Mouse (Mus musculus): ENCODE measurements at regions not wholly inside any gene's neighbourhood (a gene's known extent, or its start where the extent isn't known, plus 50 kb on each side); places are given as distances from the start of the nearest gene placed in this dataset.

DNA sequence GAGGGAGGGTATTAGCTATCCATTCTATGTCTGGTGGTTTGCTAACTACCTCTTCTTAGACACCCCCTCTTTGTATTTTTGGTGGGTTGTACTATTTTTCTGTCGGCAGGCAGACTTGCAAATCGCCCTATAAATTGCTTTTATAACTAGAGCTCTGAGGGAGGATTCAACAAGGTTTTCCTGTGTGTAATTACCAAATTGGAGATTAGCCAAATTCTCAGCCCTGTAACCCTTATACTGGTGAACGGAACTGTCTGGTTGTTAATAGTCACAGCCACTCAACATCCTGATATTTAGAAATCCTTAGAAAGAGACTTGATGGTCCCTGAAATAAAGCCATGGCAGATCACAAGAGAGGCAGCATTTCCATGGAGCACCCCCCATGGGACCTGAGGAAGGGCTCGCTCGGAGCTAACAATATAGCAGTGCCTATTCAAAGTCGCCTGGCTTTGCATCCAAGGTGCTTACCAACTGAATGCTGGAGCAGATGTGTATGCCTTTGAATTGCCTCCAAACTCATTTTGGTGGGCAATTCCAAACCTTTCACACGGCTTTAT is 333.0 kb downstream of the Nedd1 start:
- no peaks in the 10 kb centered on the region for H3K36me3 ChIP-seq (ENCODE audit: poor library complexity, severe bottlenecking)
- no peaks in the 10 kb centered on the region for H3K9me3 ChIP-seq (replicated peaks)
- H3K9ac ChIP-seq = no peak overlapping the region
- peak overlapping the region; percentile 72 for H3K27ac ChIP-seq
- H3K4me3 ChIP-seq = no peak overlapping the region
- peak overlapping the region; percentile 33 for H3K4me2 ChIP-seq
- ATAC-seq = peak; percentile 63; the same call in 1 of the 2 replicates
- 10% methylated on average over 7 of the region's 7 CpGs for WGBS
- H3K4me1 ChIP-seq = peaks cover 15% of the 10 kb centered on the region
- no peaks in the 10 kb centered on the region for H3K27me3 ChIP-seq

DNA sequence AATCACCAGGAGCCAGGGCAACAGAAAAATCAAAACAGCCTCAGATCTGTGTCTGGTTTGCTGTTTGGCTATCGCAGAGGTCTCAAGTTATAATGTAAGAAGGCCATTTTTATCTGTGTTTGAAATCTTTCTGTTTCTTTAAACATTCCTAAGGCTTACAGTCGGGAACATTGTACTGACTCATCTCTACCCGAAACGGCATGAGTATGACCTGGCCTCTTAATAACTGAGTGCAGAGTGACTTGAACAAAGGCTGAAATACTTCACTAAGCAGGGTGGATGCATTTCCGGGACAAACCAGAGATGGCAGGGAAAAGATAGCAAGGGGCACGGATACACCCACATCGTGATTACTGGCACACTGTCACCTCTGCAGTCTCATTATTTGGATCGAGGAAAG is 355.1 kb downstream of the Nedd1 start:
- no peak for ATAC-seq
- H3K27me3 ChIP-seq = no peaks in the 10 kb centered on the region
- 92% methylated on average over 8 of the region's 8 CpGs for WGBS

DNA sequence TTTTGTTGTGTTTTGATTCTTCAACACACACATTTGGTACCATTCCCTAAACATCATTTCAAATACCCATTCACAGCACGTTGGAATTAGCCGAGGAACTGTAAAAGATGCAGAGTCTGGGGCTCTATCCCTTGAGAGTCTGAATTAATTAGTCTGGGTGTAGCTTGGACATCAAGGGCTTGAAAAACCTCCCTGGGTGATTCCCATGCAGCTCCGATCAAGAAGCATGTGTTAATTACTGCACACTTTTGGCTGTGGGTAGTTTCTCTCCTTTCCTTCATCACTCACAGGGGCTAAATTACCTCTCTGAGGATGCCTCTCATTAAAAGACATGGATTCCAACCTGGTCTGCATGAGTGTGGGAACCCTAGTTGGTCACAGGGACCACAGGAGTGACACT is 365.5 kb downstream of the Nedd1 start:
- H3K4me2 ChIP-seq = no peak overlapping the region
- H3K4me1 ChIP-seq = peaks cover 21% of the 10 kb centered on the region
- no peak; the same call in 1 of the 2 replicates for ATAC-seq
- WGBS = 18% methylated on average over 3 of the region's 3 CpGs
- H3K36me3 ChIP-seq (ENCODE audit: poor library complexity, severe bottlenecking) = no peaks in the 10 kb centered on the region
- H3K4me3 ChIP-seq = no peak overlapping the region
- no peak overlapping the region for H3K27ac ChIP-seq
- H3K9ac ChIP-seq = no peak overlapping the region
- no peaks in the 10 kb centered on the region for H3K9me3 ChIP-seq (replicated peaks)
- no peaks in the 10 kb centered on the region; the same call in 1 of the 2 replicates for H3K27me3 ChIP-seq

More for the DNA sequence above, 355.1 kb downstream of the Nedd1 start:
- no peak overlapping the region for H3K27ac ChIP-seq
- H3K9ac ChIP-seq = no peak overlapping the region
- H3K4me2 ChIP-seq = no peak overlapping the region
- no peaks in the 10 kb centered on the region for H3K9me3 ChIP-seq (replicated peaks)
- H3K36me3 ChIP-seq (ENCODE audit: poor library complexity, severe bottlenecking) = no peaks in the 10 kb centered on the region
- H3K4me1 ChIP-seq = no peaks in the 10 kb centered on the region
- no peak overlapping the region for H3K4me3 ChIP-seq

DNA sequence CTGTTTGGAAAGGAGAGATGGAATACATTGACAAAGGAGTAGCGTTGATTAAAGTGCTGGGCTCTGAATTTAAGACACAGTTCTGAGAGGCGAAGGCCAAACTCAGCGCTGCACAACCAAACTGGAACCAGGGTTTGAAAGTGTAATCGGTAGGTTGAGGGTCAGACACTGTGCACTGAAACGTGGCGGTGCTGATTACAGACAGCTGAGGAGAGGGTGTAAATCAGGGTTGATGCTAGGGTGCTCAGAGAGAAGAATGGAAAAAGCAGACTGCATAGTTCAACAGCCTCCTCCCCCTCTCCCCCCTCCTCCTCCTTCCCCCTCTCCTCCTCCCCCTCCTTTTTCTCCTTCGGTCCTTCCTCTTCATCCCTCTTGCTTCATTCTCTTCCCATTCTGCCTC is 373.2 kb downstream of the Nedd1 start:
- ATAC-seq = no peak
- WGBS = 73% methylated on average over 6 of the region's 7 CpGs
- H3K27ac ChIP-seq = no peak overlapping the region

DNA sequence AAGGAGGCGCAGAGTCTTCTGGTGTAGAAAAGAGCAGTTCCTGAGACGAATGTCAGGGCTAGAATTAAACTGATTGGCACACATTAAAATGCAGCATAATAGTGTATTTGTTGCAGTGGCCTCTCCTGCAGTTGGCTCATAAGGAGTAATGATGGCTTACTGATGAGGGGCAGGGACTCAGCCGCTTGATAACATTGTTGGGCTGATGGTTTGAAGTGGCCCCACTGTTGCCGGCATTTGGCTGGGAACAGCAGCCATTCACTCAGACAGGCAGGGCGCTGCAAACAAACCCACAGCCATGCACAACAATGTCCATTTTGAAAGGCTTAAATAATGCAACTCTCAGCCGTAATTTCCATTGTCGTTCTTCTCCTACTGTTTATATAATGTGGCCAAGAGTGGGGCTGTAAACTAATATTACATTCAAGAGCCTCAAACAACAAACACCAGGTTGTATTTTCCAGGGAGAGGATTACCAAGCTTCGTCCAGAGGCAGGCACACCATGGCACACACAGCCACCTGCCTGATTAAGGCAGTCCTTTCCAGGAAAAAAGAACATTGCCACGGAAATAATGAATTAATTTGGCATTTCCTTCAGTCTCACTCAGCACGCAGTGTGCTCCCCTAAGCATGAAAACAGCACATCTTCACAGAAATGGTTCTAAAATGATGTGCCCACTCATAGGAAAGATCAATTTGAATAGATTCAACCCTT is 374.1 kb downstream of the Nedd1 start:
- no peak overlapping the region for H3K4me3 ChIP-seq
- 20% methylated on average over 10 of the region's 10 CpGs for WGBS
- ATAC-seq = peak; percentile 84
- peaks cover 3% of the 10 kb centered on the region; the same call in 1 of the 2 replicates for H3K27me3 ChIP-seq
- H3K9me3 ChIP-seq (replicated peaks) = no peaks in the 10 kb centered on the region
- peaks cover 19% of the 10 kb centered on the region for H3K4me1 ChIP-seq
- H3K4me2 ChIP-seq = no peak overlapping the region
- no peaks in the 10 kb centered on the region for H3K36me3 ChIP-seq (ENCODE audit: poor library complexity, severe bottlenecking)
- no peak overlapping the region for H3K27ac ChIP-seq
- no peak overlapping the region for H3K9ac ChIP-seq

More for the DNA sequence above, 373.2 kb downstream of the Nedd1 start:
- H3K4me3 ChIP-seq = no peak overlapping the region
- H3K4me1 ChIP-seq = peaks cover 19% of the 10 kb centered on the region
- H3K9me3 ChIP-seq (replicated peaks) = no peaks in the 10 kb centered on the region
- H3K4me2 ChIP-seq = no peak overlapping the region
- H3K9ac ChIP-seq = no peak overlapping the region
- peaks cover 3% of the 10 kb centered on the region; the same call in 1 of the 2 replicates for H3K27me3 ChIP-seq
- H3K36me3 ChIP-seq (ENCODE audit: poor library complexity, severe bottlenecking) = no peaks in the 10 kb centered on the region

DNA sequence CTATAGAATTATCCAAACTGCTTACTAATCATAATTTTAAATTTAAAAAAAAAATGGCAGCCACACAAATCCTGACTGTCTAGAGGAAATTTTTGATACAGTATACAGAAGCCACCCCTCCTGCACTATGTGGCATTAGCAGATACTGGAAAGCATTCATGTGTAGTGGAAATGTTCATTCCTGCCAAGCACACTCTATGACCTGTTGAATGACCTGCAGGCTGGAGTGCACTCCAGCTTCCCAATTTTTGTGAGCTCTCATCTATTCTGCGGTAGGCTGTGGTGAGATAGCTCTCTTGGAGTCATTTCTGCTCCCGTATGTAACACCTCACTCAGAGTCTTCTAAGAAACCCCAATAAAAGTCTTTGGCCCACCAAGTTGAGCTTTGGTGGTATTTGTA is 382.5 kb downstream of the Nedd1 start:
- WGBS = 93% methylated on average over 2 of the region's 2 CpGs
- no peak overlapping the region for H3K27ac ChIP-seq
- no peaks in the 10 kb centered on the region for H3K36me3 ChIP-seq (ENCODE audit: poor library complexity, severe bottlenecking)
- no peak for ATAC-seq
- no peak overlapping the region for H3K4me3 ChIP-seq
- H3K4me2 ChIP-seq = no peak overlapping the region
- no peak overlapping the region for H3K9ac ChIP-seq
- no peaks in the 10 kb centered on the region for H3K27me3 ChIP-seq
- H3K4me1 ChIP-seq = no peaks in the 10 kb centered on the region
- H3K9me3 ChIP-seq (replicated peaks) = no peaks in the 10 kb centered on the region

DNA sequence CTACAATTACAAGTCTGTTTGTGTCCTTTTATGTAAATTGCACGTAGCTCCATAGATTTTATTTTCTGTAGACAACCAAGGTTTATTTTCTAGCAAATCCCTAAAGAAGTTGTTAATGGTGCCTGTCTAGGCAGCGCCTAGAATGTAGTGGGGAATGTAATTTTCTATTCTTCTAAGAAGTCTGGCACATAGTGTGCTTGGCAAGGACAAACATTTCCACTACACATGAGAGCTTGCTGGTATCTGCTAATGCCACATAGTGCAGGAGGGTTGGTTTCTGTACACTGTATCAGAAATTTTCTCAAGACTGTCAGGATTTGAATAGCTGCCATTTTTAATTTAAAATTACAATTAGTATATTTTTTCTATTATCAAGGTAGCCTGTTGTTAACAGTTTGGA is 385.3 kb downstream of the Nedd1 start:
- WGBS = 71% methylated on average over 2 of the region's 2 CpGs
- Histone ChIP-seq H3K4me2 (no peak overlapping the region), H3K9me3 (replicated peaks) (no peaks in the 10 kb centered on the region), H3K4me3 (no peak overlapping the region), H3K27me3 (no peaks in the 10 kb centered on the region), H3K9ac (no peak overlapping the region), H3K27ac (peak overlapping the region; percentile 54), H3K36me3 (ENCODE audit: poor library complexity, severe bottlenecking) (no peaks in the 10 kb centered on the region), H3K4me1 (peaks cover 22% of the 10 kb centered on the region)
- no peak for ATAC-seq

DNA sequence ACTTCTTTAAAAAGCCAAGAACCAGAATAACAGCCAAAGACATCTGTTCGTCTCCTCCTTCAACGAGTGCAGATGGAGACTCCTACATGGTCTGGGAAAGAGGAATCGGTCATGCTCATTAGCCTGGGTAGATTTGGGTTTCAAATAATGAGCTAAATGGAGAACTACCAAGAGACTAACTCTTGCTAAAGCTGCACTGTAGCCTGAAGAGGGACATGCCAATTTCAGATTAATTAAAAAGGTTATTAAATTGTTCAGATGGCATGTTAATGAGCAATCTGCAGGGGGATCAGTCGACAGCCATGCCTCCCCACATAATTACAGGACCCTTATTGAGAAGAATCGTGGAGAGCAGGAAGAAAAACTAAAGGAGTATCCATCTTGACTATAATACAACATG is 386.1 kb downstream of the Nedd1 start:
- H3K9me3 ChIP-seq (replicated peaks) = no peaks in the 10 kb centered on the region
- H3K36me3 ChIP-seq (ENCODE audit: poor library complexity, severe bottlenecking) = no peaks in the 10 kb centered on the region
- 37% methylated on average over 5 of the region's 5 CpGs for WGBS
- peaks cover 24% of the 10 kb centered on the region for H3K4me1 ChIP-seq
- H3K4me2 ChIP-seq = no peak overlapping the region
- ATAC-seq = no peak; the same call in 1 of the 2 replicates
- no peaks in the 10 kb centered on the region for H3K27me3 ChIP-seq
- no peak overlapping the region for H3K9ac ChIP-seq
- peak overlapping the region; percentile 54 for H3K27ac ChIP-seq
- no peak overlapping the region for H3K4me3 ChIP-seq

DNA sequence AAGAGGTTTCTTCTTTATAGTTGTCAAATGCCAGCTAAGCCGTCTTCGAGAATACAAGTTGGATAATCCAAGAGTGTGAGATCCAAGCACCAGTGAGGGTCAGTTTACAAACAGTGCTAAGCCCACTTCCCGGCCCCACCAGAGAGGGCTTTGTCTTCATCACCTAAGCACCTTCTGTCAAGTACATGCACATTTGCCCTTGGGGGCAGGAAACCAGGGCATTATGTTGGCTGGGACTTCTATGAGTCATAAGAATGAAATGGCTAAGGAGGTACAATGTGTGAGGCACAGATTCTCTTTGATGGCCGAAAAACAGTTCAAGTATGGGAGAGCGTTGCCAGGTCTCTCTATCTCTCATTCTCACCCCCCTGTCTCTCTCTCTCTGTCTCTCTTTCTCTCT is 387.1 kb downstream of the Nedd1 start:
- Histone ChIP-seq H3K4me2 (no peak overlapping the region), H3K4me1 (peaks cover 33% of the 10 kb centered on the region), H3K4me3 (no peak overlapping the region), H3K27ac (0 out of 2 replicates have a peak overlapping the region, but pooled peaks have one; percentile 35), H3K27me3 (no peaks in the 10 kb centered on the region), H3K36me3 (ENCODE audit: poor library complexity, severe bottlenecking) (no peaks in the 10 kb centered on the region), H3K9me3 (replicated peaks) (no peaks in the 10 kb centered on the region), H3K9ac (no peak overlapping the region)
- 56% methylated on average over 5 of the region's 5 CpGs for WGBS
- no peak for ATAC-seq

DNA sequence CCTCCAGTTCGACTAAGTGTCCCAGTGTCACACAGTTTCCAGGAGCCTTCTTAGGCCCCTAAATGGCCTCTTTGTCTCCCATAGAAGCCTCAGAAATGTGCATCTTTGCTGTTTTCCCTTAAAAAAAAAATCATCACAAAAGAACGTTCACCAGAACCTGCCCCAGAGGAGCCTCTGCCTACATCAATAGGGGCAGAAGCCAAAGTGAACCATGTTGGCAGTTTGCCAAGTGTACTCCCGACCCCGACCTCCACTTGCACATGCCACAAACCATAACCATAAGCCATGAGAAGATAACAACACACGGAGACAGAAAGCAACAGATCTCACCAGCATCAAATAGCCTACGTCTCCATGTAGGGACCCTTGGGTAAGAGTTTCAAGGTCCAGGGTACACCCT is 388.4 kb downstream of the Nedd1 start:
- no peak for ATAC-seq
- no peaks in the 10 kb centered on the region for H3K36me3 ChIP-seq (ENCODE audit: poor library complexity, severe bottlenecking)
- H3K4me2 ChIP-seq = no peak overlapping the region
- no peak overlapping the region for H3K4me3 ChIP-seq
- WGBS = 9% methylated on average over 6 of the region's 6 CpGs
- H3K27ac ChIP-seq = peak overlapping the region; percentile 89
- H3K4me1 ChIP-seq = peaks cover 38% of the 10 kb centered on the region
- H3K9me3 ChIP-seq (replicated peaks) = no peaks in the 10 kb centered on the region
- no peaks in the 10 kb centered on the region for H3K27me3 ChIP-seq
- H3K9ac ChIP-seq = no peak overlapping the region

DNA sequence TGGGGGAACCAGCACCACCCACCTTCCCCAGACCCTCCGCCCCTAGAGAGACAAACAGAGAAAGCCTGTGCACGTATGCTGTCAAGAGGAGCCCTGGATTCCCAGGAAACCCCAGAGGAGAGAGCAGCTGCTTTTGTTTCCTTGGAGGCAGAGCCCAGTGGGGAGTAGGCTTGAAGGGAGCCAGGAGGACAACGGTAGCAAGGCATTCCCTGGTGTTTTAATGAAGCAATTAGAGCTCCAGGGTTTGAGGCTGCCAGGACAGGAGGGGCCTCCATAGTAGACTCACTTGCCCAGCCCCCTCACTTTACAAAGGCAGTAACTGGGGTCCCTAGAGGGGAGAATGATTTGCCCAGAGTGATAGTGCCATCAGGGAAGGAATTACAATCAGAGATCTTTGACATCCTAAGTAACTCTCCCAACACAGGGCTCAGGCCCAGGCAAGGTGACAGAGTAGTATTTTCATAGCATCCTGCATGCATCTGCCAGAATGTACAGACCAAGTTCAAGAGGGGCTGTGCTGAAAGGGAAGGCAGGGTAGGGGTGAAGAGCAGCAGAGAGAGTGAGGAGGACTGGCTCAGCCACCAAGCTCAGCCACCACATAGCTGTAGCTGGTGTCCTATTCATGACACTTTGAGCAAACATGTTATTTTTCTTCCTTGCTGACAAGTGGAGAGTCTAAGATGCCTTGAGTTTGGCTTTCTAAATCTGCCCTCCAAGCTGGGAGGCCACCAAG is 389.0 kb downstream of the Nedd1 start:
- ATAC-seq = peak; percentile 95
- WGBS = 4% methylated on average over 3 of the region's 3 CpGs
- Histone ChIP-seq H3K27me3 (no peaks in the 10 kb centered on the region), H3K9me3 (replicated peaks) (no peaks in the 10 kb centered on the region), H3K4me2 (no peak overlapping the region), H3K9ac (no peak overlapping the region), H3K4me1 (peaks cover 38% of the 10 kb centered on the region), H3K4me3 (no peak overlapping the region), H3K27ac (peak overlapping the region; percentile 89), H3K36me3 (ENCODE audit: poor library complexity, severe bottlenecking) (no peaks in the 10 kb centered on the region)

DNA sequence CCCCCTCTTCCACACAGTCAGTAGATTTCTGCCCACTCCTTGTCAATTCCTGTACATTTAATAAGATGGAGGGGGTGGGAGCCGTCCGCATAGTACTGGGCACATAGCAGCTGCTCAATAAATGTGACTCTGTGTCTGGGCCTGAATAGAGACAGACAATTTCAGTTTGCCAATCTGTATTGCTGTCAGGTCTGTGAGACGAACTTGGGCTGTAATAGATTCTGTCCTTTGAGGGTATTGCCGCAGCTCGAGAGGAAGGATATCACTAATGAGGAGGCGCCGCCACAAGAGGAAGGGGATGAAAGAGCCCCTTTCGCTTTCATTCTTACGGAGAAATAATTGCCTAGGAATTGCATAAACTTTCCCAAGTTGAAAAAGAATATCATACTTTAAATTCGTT is 392.1 kb downstream of the Nedd1 start:
- no peak overlapping the region for H3K9ac ChIP-seq
- peak; percentile 22; the same call in 1 of the 2 replicates for ATAC-seq
- no peaks in the 10 kb centered on the region for H3K36me3 ChIP-seq (ENCODE audit: poor library complexity, severe bottlenecking)
- no peak overlapping the region for H3K4me3 ChIP-seq
- peaks cover 43% of the 10 kb centered on the region for H3K4me1 ChIP-seq
- no peak overlapping the region for H3K27ac ChIP-seq
- no peak overlapping the region for H3K4me2 ChIP-seq
- H3K27me3 ChIP-seq = no peaks in the 10 kb centered on the region
- 22% methylated on average over 10 of the region's 10 CpGs for WGBS
- no peaks in the 10 kb centered on the region for H3K9me3 ChIP-seq (replicated peaks)

Measured in forebrain, embryonic 13.5 days (tissue).